Mouse (Mus musculus) embryonic facial prominence, embryonic 13.5 days (tissue): ENCODE results near the gene Gm10959. TPM values are rescaled to one million over a fixed set of nuclear protein-coding genes. Genes with fewer than 3 reads are reported as not detected.

ENCODE experiments used
- ATAC-seq: fragments of 200-750 bp; cut with Nextera tagmentation; 2 replicates; pipeline ENCODE4 v1.8.0; 2017; ENCODE audit warnings: low read depth; ENCODE audit not compliant: insufficient number of reproducible peaks, insufficient read depth, low FRiP score, low TSS enrichment
- H3K27ac ChIP-seq: fragments of 300-500 bp; sonication (generic); 2 replicates; pipeline ENCODE4 v1.5.1; 2015; ENCODE audit warnings: moderate library complexity, mild to moderate bottlenecking, inconsistent platforms
- H3K27me3 ChIP-seq: fragments of 300-500 bp; sonication (generic); 2 replicates; pipeline ENCODE4 v1.6.1; 2015; ENCODE audit warnings: mild to moderate bottlenecking, inconsistent platforms
- H3K36me3 ChIP-seq: fragments of 300-500 bp; sonication (generic); 2 replicates; pipeline ENCODE4 v1.6.1; 2015; ENCODE audit warnings: mild to moderate bottlenecking, inconsistent platforms
- H3K4me1 ChIP-seq: fragments of 300-500 bp; sonication (generic); 2 replicates; pipeline ENCODE4 v1.6.1; 2015; ENCODE audit warnings: inconsistent platforms
- H3K4me2 ChIP-seq: fragments of 300-500 bp; sonication (generic); 2 replicates; pipeline ENCODE4 v1.6.1; 2015; ENCODE audit warnings: moderate library complexity, mild to moderate bottlenecking, inconsistent platforms
- H3K4me3 ChIP-seq: fragments of 300-500 bp; sonication (generic); 2 replicates; pipeline ENCODE4 v1.5.1; 2015; ENCODE audit warnings: mild to moderate bottlenecking, inconsistent platforms
- H3K9ac ChIP-seq: fragments of 300-500 bp; sonication (generic); 2 replicates; pipeline ENCODE4 v1.6.1; 2015; ENCODE audit warnings: mild to moderate bottlenecking, inconsistent platforms
- H3K9me3 ChIP-seq: fragments of 300-500 bp; sonication (generic); 2 replicates; pipeline ENCODE4 v1.6.1; 2016; ENCODE audit warnings: inconsistent platforms
- WGBS: fragments of 180-500 bp; shearing (Covaris S2); methylation state at CpG from one replicate; pipeline ENCODE4 v1.1.7; 2015; ENCODE audit warnings: mixed read lengths; 5-methylcytosine and 5-hydroxymethylcytosine counted together
- polyA plus RNA-seq: library from polyadenylated mRNA; unstranded; fragments of >200 nt; fragmentation: Nextera tagmentation; extraction: Ambion mirVana; gene quantifications from 2 replicates; pipeline ENCODE4 v1.2.1, GENCODE M21; 2015

Gene Gm10959
- polyA plus RNA-seq, 1 experiment from 2014 or later = not detected

GRCm38 (mm10) chr3:122921676-122922527 lies 2.7 kb upstream of the Gm10959 start:
- 77% methylated on average over 8 of the region's 8 CpGs for WGBS
- H3K27ac ChIP-seq = peak overlapping the region; percentile 65; the same call in 1 of the 2 replicates
- ATAC-seq = no peak
- peaks cover 18% of the 10 kb centered on the region; the same call in 1 of the 2 replicates for H3K4me1 ChIP-seq
- H3K36me3 ChIP-seq = peaks cover 11% of the 10 kb centered on the region
- no peaks in the 10 kb centered on the region for H3K9me3 ChIP-seq
- no peak overlapping the region for H3K4me2 ChIP-seq
- H3K27me3 ChIP-seq = no peaks in the 10 kb centered on the region
- H3K4me3 ChIP-seq = no peak overlapping the region
- H3K9ac ChIP-seq = no peak overlapping the region

GRCm38 (mm10) chr3:122920572-122921435 lies 1.6 kb upstream of the Gm10959 start:
- Histone ChIP-seq H3K9ac (no peak overlapping the region), H3K27ac (peak overlapping the region; percentile 65), H3K4me1 (peaks cover 10% of the 10 kb centered on the region; the same call in 1 of the 2 replicates), H3K27me3 (no peaks in the 10 kb centered on the region), H3K36me3 (no peaks in the 10 kb centered on the region), H3K4me3 (no peak overlapping the region), H3K4me2 (no peak overlapping the region), H3K9me3 (no peaks in the 10 kb centered on the region)
- no peak for ATAC-seq
- 55% methylated on average over 8 of the region's 8 CpGs for WGBS

GRCm38 (mm10) chr3:122918672-122919071 lies 488 bp downstream of the Gm10959 start:
- no peak overlapping the region for H3K4me3 ChIP-seq
- H3K4me2 ChIP-seq = no peak overlapping the region
- H3K27me3 ChIP-seq = no peaks in the 10 kb centered on the region
- no peak overlapping the region for H3K27ac ChIP-seq
- no peaks in the 10 kb centered on the region for H3K9me3 ChIP-seq
- no peak for ATAC-seq
- H3K4me1 ChIP-seq = 0 out of 2 replicates have a peak, but pooled peaks cover 9% of the 10 kb centered on the region
- no peaks in the 10 kb centered on the region for H3K36me3 ChIP-seq
- H3K9ac ChIP-seq = no peak overlapping the region
- WGBS = 75% methylated on average over 2 of the region's 2 CpGs

- H3K4me3 ChIP-seq = no peak overlapping the region
- no peaks in the 10 kb centered on the region for H3K36me3 ChIP-seq
- 84% methylated on average over 6 of the region's 6 CpGs for WGBS
- no peak overlapping the region for H3K9ac ChIP-seq
- H3K4me2 ChIP-seq = no peak overlapping the region
- no peak overlapping the region for H3K27ac ChIP-seq
- 0 out of 2 replicates have a peak, but pooled peaks cover 4% of the 10 kb centered on the region for H3K4me1 ChIP-seq
- no peak for ATAC-seq
- no peaks in the 10 kb centered on the region for H3K27me3 ChIP-seq
- no peaks in the 10 kb centered on the region for H3K9me3 ChIP-seq
Observed at GRCm38 (mm10) chr3:122916191-122916680, 2.9 kb downstream of the Gm10959 start.

- no peak overlapping the region for H3K4me3 ChIP-seq
- no peak overlapping the region for H3K9ac ChIP-seq
- H3K36me3 ChIP-seq = no peaks in the 10 kb centered on the region
- no peak overlapping the region for H3K27ac ChIP-seq
- H3K4me1 ChIP-seq = no peaks in the 10 kb centered on the region
- no peaks in the 10 kb centered on the region for H3K9me3 ChIP-seq
- H3K4me2 ChIP-seq = no peak overlapping the region
- no peaks in the 10 kb centered on the region for H3K27me3 ChIP-seq
- no peak for ATAC-seq
- 88% methylated on average over 5 of the region's 5 CpGs for WGBS
Observed at GRCm38 (mm10) chr3:122915493-122915892, 3.7 kb downstream of the Gm10959 start.

- ATAC-seq = no peak
- no peaks in the 10 kb centered on the region for H3K36me3 ChIP-seq
- H3K4me2 ChIP-seq = no peak overlapping the region
- H3K9ac ChIP-seq = no peak overlapping the region
- H3K27ac ChIP-seq = no peak overlapping the region
- H3K9me3 ChIP-seq = 0 out of 2 replicates have a peak, but pooled peaks cover 4% of the 10 kb centered on the region
- no peak overlapping the region for H3K4me3 ChIP-seq
- 0 out of 2 replicates have a peak, but pooled peaks cover 2% of the 10 kb centered on the region for H3K4me1 ChIP-seq
- H3K27me3 ChIP-seq = no peaks in the 10 kb centered on the region
- WGBS = 87% methylated on average over 2 of the region's 2 CpGs
Observed at GRCm38 (mm10) chr3:122907841-122908240, 11.3 kb downstream of the Gm10959 start.

GRCm38 (mm10) chr3:122903746-122904433 lies 15.3 kb downstream of the Gm10959 start:
- H3K9me3 ChIP-seq = no peaks in the 10 kb centered on the region
- 39% methylated on average over 12 of the region's 12 CpGs for WGBS
- ATAC-seq = no peak

GRCm38 (mm10) chr3:122898254-122898653 lies 20.9 kb downstream of the Gm10959 start:
- no peak overlapping the region for H3K4me3 ChIP-seq
- H3K27me3 ChIP-seq = no peaks in the 10 kb centered on the region
- no peak overlapping the region for H3K27ac ChIP-seq
- WGBS = 59% methylated on average over 6 of the region's 6 CpGs
- H3K9me3 ChIP-seq = no peaks in the 10 kb centered on the region
- H3K9ac ChIP-seq = no peak overlapping the region
- no peaks in the 10 kb centered on the region for H3K4me1 ChIP-seq
- H3K36me3 ChIP-seq = no peaks in the 10 kb centered on the region
- H3K4me2 ChIP-seq = no peak overlapping the region
- no peak for ATAC-seq

More at GRCm38 (mm10) chr3:122903746-122904433, 15.3 kb downstream of the Gm10959 start:
- H3K27me3 ChIP-seq = no peaks in the 10 kb centered on the region
- 0 out of 2 replicates have a peak, but pooled peaks cover 2% of the 10 kb centered on the region for H3K4me1 ChIP-seq
- no peaks in the 10 kb centered on the region for H3K36me3 ChIP-seq
- H3K4me3 ChIP-seq = no peak overlapping the region
- H3K4me2 ChIP-seq = 0 out of 2 replicates have a peak overlapping the region, but pooled peaks have one; percentile 3
- H3K27ac ChIP-seq = no peak overlapping the region
- no peak overlapping the region for H3K9ac ChIP-seq

- Histone ChIP-seq H3K4me2 (no peak overlapping the region), H3K4me1 (no peaks in the 10 kb centered on the region), H3K36me3 (no peaks in the 10 kb centered on the region), H3K9ac (no peak overlapping the region), H3K9me3 (no peaks in the 10 kb centered on the region), H3K27ac (no peak overlapping the region), H3K4me3 (no peak overlapping the region), H3K27me3 (no peaks in the 10 kb centered on the region)
- ATAC-seq = no peak
- WGBS = 83% methylated on average over 11 of the region's 11 CpGs
Observed at GRCm38 (mm10) chr3:122895189-122895731, 23.9 kb downstream of the Gm10959 start.

- Histone ChIP-seq H3K27ac (no peak within 1 kb of the TSS), H3K4me2 (no peak within 1 kb of the TSS), H3K9ac (no peak within 1 kb of the TSS), H3K9me3 (no peaks in the 10 kb centered on the region), H3K4me1 (no peaks in the 10 kb centered on the region), H3K4me3 (no peak within 1 kb of the TSS), H3K36me3 (no peaks in the 10 kb centered on the region), H3K27me3 (no peaks in the 10 kb centered on the region)
- WGBS = 85% methylated on average over 3 of the region's 3 CpGs
- no peak for ATAC-seq
Observed at GRCm38 (mm10) chr3:122894772-122895171, 24.4 kb downstream of the Gm10959 start, which contains the start of gene Fabp2. Gene Fabp2 (plus strand): TSS chr3:122895072.
